Mouse (Mus musculus): ENCODE results near the gene V1rd19. TPM values are rescaled to one million over a fixed set of nuclear protein-coding genes. Genes with fewer than 3 reads are reported as not detected.
"Not testable (repeated sequence)": the region's sequence is repeated elsewhere in the genome, so short reads cannot be mapped to it uniquely, and the experiment has no call there.

The V1rd19 gene
- not detected in 2 replicates for polyA plus RNA-seq (2014; fragmentation: Nextera tagmentation; extraction: Ambion mirVana)

GRCm38 (mm10) chr7:24001391-24001790 is at the start of gene V1rd19:
Gene V1rd19 (plus strand): TSS chr7:24001691.
- Histone ChIP-seq H3K4me1 (ENCODE audit: control insufficient read depth, insufficient read depth, low read length) (no peaks in the 10 kb centered on the region), H3K9me3 (ENCODE audit: control insufficient read depth, low read length) (peaks cover 28% of the 10 kb centered on the region), H3K27me3 (ENCODE audit: control insufficient read depth, insufficient read depth, low read length) (no peaks in the 10 kb centered on the region), H3K36me3 (ENCODE audit: control insufficient read depth, insufficient read depth, low read length) (no peaks in the 10 kb centered on the region), H3K27ac (replicated peaks; ENCODE audit: low read depth, low read length) (no peak within 1 kb of the TSS), H3K9ac (replicated peaks; ENCODE audit: low read length) (no peak within 1 kb of the TSS), H3K4me2 (ENCODE audit: low read length) (no peak within 1 kb of the TSS), H3K4me3 (replicated peaks; ENCODE audit: low read depth, low read length) (no peak within 1 kb of the TSS)
- ATAC-seq (ENCODE audit: low FRiP score, low TSS enrichment) (no peak), DNase-seq (no peak)
- WGBS, result 61% methylated on average over 2 of the region's 2 CpGs

GRCm38 (mm10) chr7:23968044-23968443 is 33.4 kb upstream of the V1rd19 start:
- H3K27ac ChIP-seq (replicated peaks; ENCODE audit: low read depth, low read length); H3K36me3 ChIP-seq (ENCODE audit: control insufficient read depth, insufficient read depth, low read length); H3K27me3 ChIP-seq (ENCODE audit: control insufficient read depth, insufficient read depth, low read length); DNase-seq; H3K4me3 ChIP-seq (replicated peaks; ENCODE audit: low read depth, low read length); H3K4me2 ChIP-seq (ENCODE audit: low read length); H3K9ac ChIP-seq (replicated peaks; ENCODE audit: low read length); H3K4me1 ChIP-seq (ENCODE audit: control insufficient read depth, insufficient read depth, low read length); ATAC-seq (ENCODE audit: low FRiP score, low TSS enrichment): not testable (repeated sequence)
- H3K9me3 ChIP-seq (ENCODE audit: control insufficient read depth, low read length), result peaks cover 15% of the 10 kb centered on the region
- WGBS, result 60% methylated on average over 3 of the region's 3 CpGs

- H3K4me3 ChIP-seq (replicated peaks; ENCODE audit: low read depth, low read length); H3K4me2 ChIP-seq (ENCODE audit: low read length); ATAC-seq (ENCODE audit: low FRiP score, low TSS enrichment); H3K9ac ChIP-seq (replicated peaks; ENCODE audit: low read length); H3K27me3 ChIP-seq (ENCODE audit: control insufficient read depth, insufficient read depth, low read length); H3K27ac ChIP-seq (replicated peaks; ENCODE audit: low read depth, low read length); DNase-seq; H3K36me3 ChIP-seq (ENCODE audit: control insufficient read depth, insufficient read depth, low read length); H3K4me1 ChIP-seq (ENCODE audit: control insufficient read depth, insufficient read depth, low read length): not testable (repeated sequence)
- peaks cover 23% of the 10 kb centered on the region for H3K9me3 ChIP-seq (ENCODE audit: control insufficient read depth, low read length)
- 85% methylated on average over 9 of the region's 9 CpGs for WGBS
These were observed 27.2 kb upstream of the V1rd19 start, which contains the start of gene Vmn1r181 for GRCm38 (mm10) chr7:23974315-23974714. Gene Vmn1r181 (plus strand): TSS chr7:23974615.

- Histone ChIP-seq H3K4me3 (replicated peaks; ENCODE audit: low read depth, low read length) (no peak within 1 kb of the TSS), H3K27ac (replicated peaks; ENCODE audit: low read depth, low read length) (no peak within 1 kb of the TSS), H3K27me3 (ENCODE audit: control insufficient read depth, insufficient read depth, low read length) (no peaks in the 10 kb centered on the region), H3K9ac (replicated peaks; ENCODE audit: low read length) (no peak within 1 kb of the TSS), H3K36me3 (ENCODE audit: control insufficient read depth, insufficient read depth, low read length) (no peaks in the 10 kb centered on the region), H3K9me3 (ENCODE audit: control insufficient read depth, low read length) (no peaks in the 10 kb centered on the region), H3K4me2 (ENCODE audit: low read length) (no peak within 1 kb of the TSS), H3K4me1 (ENCODE audit: control insufficient read depth, insufficient read depth, low read length) (no peaks in the 10 kb centered on the region)
- 80% methylated on average over 4 of the region's 4 CpGs for WGBS
- DNase-seq (no peak), ATAC-seq (ENCODE audit: low FRiP score, low TSS enrichment) (no peak)
These were observed 51.3 kb downstream of the V1rd19 start, which contains the start of gene Vmn1r183 for GRCm38 (mm10) chr7:24052660-24053304. Gene Vmn1r183 (plus strand): TSS chr7:24053254.

Other genes with a start within 250 kb of the V1rd19 start
- gene Vmn1r174, start 249.4 kb upstream of the V1rd19 start, polyA plus RNA-seq (2014; fragmentation: Nextera tagmentation; extraction: Ambion mirVana), result not detected in 2 replicates
- gene Vmn1r175, start 191.0 kb upstream of the V1rd19 start, polyA plus RNA-seq (2014; fragmentation: Nextera tagmentation; extraction: Ambion mirVana), result not detected in 2 replicates
- gene Vmn1r176, start 164.3 kb upstream of the V1rd19 start, polyA plus RNA-seq (2014; fragmentation: Nextera tagmentation; extraction: Ambion mirVana), result not detected in 2 replicates
- gene Vmn1r177, start 135.2 kb upstream of the V1rd19 start, polyA plus RNA-seq (2014; fragmentation: Nextera tagmentation; extraction: Ambion mirVana), result not detected in 2 replicates
- gene Vmn1r178, start 109.7 kb upstream of the V1rd19 start, polyA plus RNA-seq (2014; fragmentation: Nextera tagmentation; extraction: Ambion mirVana), result not detected in 2 replicates
- gene Vmn1r179, start 74.7 kb upstream of the V1rd19 start, polyA plus RNA-seq (2014; fragmentation: Nextera tagmentation; extraction: Ambion mirVana), result not detected in 2 replicates
- gene Vmn1r180, start 51.1 kb upstream of the V1rd19 start, polyA plus RNA-seq (2014; fragmentation: Nextera tagmentation; extraction: Ambion mirVana), result not detected in 2 replicates
- gene Vmn1r181, start 27.1 kb upstream of the V1rd19 start, polyA plus RNA-seq (2014; fragmentation: Nextera tagmentation; extraction: Ambion mirVana), result not detected in 2 replicates
- not detected in 2 replicates for gene Vmn1r183, start 51.6 kb downstream of the V1rd19 start, polyA plus RNA-seq (2014; fragmentation: Nextera tagmentation; extraction: Ambion mirVana)
- gene Zfp180, start 80.2 kb downstream of the V1rd19 start, polyA plus RNA-seq (2014; fragmentation: Nextera tagmentation; extraction: Ambion mirVana), result 34.1 and 41.6 TPM in 2 replicates
- gene Zfp112, start 110.6 kb downstream of the V1rd19 start, polyA plus RNA-seq (2014; fragmentation: Nextera tagmentation; extraction: Ambion mirVana), result 7.6 and 8.3 TPM in 2 replicates
- gene Zfp235, start 132.5 kb downstream of the V1rd19 start, polyA plus RNA-seq (2014; fragmentation: Nextera tagmentation; extraction: Ambion mirVana), result 25.5 and 26.5 TPM in 2 replicates
- gene Zfp114, start 173.4 kb downstream of the V1rd19 start, polyA plus RNA-seq (2014; fragmentation: Nextera tagmentation; extraction: Ambion mirVana), result 2.5 and 4.3 TPM in 2 replicates
- gene Zfp111, start 209.8 kb downstream of the V1rd19 start, polyA plus RNA-seq (2014; fragmentation: Nextera tagmentation; extraction: Ambion mirVana), result 3.1 and 6.6 TPM in 2 replicates
- 2.7 and 3.7 TPM in 2 replicates for gene Zfp109, start 235.9 kb downstream of the V1rd19 start, polyA plus RNA-seq (2014; fragmentation: Nextera tagmentation; extraction: Ambion mirVana)